Mouse (Mus musculus) lung, postnatal 4 days (tissue): ENCODE results near the gene Pde4d.

Source experiments
- DNase-seq, 2 experiments: peaks; one replicate each; pipeline ENCODE4 v3.0.0; 2021

Gene Pde4d

GRCm38 (mm10) chr13:108601021-108601420, 151.3 kb downstream of the Pde4d start:
- DNase-seq = no peak

GRCm38 (mm10) chr13:108603502-108603901, 153.8 kb downstream of the Pde4d start:
- no peak for DNase-seq

GRCm38 (mm10) chr13:108604213-108604612, 154.5 kb downstream of the Pde4d start:
- DNase-seq = no peak

- DNase-seq = no peak
Observed at GRCm38 (mm10) chr13:108618207-108618606, 168.5 kb downstream of the Pde4d start.

GRCm38 (mm10) chr13:108622681-108623080, 172.9 kb downstream of the Pde4d start:
- no peak for DNase-seq

GRCm38 (mm10) chr13:108623929-108624328, 174.2 kb downstream of the Pde4d start:
- DNase-seq = no peak

GRCm38 (mm10) chr13:108626166-108626565, 176.4 kb downstream of the Pde4d start:
- no peak for DNase-seq

- no peak for DNase-seq
Observed at GRCm38 (mm10) chr13:108628501-108628900, 178.8 kb downstream of the Pde4d start.

- DNase-seq = no peak
Observed at GRCm38 (mm10) chr13:108630576-108630975, 180.8 kb downstream of the Pde4d start.

GRCm38 (mm10) chr13:108631222-108631621, 181.5 kb downstream of the Pde4d start:
- DNase-seq = no peak

GRCm38 (mm10) chr13:108636526-108636925, 186.8 kb downstream of the Pde4d start:
- DNase-seq = no peak

GRCm38 (mm10) chr13:108642259-108642658, 192.5 kb downstream of the Pde4d start:
- DNase-seq = no peak

- DNase-seq = no peak
Observed at GRCm38 (mm10) chr13:108646801-108647200, 197.1 kb downstream of the Pde4d start.

- DNase-seq = no peak
Observed at GRCm38 (mm10) chr13:108647239-108647638, 197.5 kb downstream of the Pde4d start.

GRCm38 (mm10) chr13:108654026-108654723, 204.4 kb downstream of the Pde4d start:
- no peak for DNase-seq

- DNase-seq = no peak
Observed at GRCm38 (mm10) chr13:108666579-108666978, 216.8 kb downstream of the Pde4d start.

GRCm38 (mm10) chr13:108667077-108667476, 217.3 kb downstream of the Pde4d start:
- no peak for DNase-seq

- no peak for DNase-seq
Observed at GRCm38 (mm10) chr13:108677056-108677455, 227.3 kb downstream of the Pde4d start.

- no peak for DNase-seq
Observed at GRCm38 (mm10) chr13:108683018-108683417, 233.3 kb downstream of the Pde4d start.

GRCm38 (mm10) chr13:108685817-108686216, 236.1 kb downstream of the Pde4d start:
- DNase-seq = no peak

- DNase-seq = no peak
Observed at GRCm38 (mm10) chr13:108686262-108686661, 236.5 kb downstream of the Pde4d start.

- DNase-seq = no peak
Observed at GRCm38 (mm10) chr13:108686807-108687206, 237.1 kb downstream of the Pde4d start.

GRCm38 (mm10) chr13:108692883-108693550, 243.3 kb downstream of the Pde4d start:
- no peak for DNase-seq

- no peak for DNase-seq
Observed at GRCm38 (mm10) chr13:108705441-108705840, 255.7 kb downstream of the Pde4d start.

- DNase-seq = no peak
Observed at GRCm38 (mm10) chr13:108714032-108714431, 264.3 kb downstream of the Pde4d start.
